Mouse (Mus musculus): ENCODE measurements around the gene Ednra.

- TF ChIP-seq GATA1 (IDR thresholded peaks at IDR 0.05; ENCODE audit: borderline replicate concordance, low read length) (no peak), FLI1 (IDR thresholded peaks at IDR 0.05; ENCODE audit: low read length) (no peak)
These were observed 65.9 kb downstream of the Ednra start for GRCm38 (mm10) chr8:77658356-77658755.
